Mouse (Mus musculus): ENCODE results near the gene Hsdl2. TPM values are rescaled to one million over a fixed set of nuclear protein-coding genes. Genes with fewer than 3 reads are reported as not detected.

Hsdl2 gene
- total RNA-seq, 2 experiments from 2014 or later = 55.7 to 62.5 TPM

DNA sequence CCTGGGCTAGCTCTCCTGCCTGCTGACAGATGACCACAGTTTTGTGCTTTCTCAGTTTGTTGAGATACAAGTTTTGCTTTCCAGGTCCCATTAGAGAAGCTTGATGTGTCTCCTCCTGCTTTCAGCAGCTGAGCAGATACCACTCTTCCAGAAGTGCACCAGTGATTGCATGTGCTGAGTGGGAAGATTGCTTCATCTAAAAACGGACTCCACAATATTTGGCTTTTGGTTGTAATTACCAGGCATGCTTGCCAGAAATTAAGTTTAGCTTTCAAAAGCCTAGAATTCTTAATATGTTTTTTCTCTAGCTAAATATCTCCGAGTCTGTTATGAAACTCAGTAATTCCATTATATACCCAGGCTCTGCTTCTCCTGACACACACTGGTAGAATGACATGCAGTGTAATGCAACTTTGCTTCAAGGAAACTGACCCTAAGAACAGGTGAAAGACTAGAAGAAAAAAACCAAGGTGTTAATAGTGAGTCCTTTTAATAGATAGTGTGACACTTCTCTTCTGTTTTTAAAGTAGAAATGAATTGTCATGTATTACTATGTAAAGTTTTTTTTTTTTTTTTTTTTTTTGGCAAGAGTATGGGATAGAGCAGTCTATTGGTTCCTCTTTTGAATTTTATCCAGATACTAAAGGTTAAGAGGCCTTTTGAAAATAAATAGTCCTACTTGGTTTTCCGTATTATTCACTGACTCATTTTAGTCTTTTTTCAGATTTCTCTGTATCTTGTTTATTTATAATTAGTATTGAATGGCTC is 85.4 kb downstream of the Hsdl2 start:
- no peak for DNase-seq (ENCODE audit: low spot score)

DNA sequence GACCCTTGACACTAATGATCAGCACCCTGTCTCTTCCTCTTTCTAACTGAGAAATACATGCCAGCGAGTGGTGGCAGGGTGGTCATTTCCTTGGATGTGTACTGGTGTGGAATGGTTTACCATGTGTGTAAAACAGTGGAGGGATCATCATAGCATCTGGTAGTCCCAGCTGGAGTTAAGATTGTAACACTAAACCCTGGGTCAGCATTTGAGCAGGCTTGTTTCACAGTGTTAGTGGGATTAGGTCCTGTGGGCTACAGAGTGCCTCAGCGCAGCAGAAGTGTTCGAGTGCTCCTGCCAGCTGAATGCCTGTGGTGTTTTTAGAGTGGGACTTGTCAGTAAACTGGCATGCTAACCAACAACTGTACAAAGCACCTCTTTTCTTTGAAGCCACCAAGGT is 86.7 kb downstream of the Hsdl2 start:
- no peak for DNase-seq (ENCODE audit: low spot score)

Other genes with a start within 250 kb of the Hsdl2 start
- gene Susd1, start 142.9 kb upstream of the Hsdl2 start, total RNA-seq (2021) = under 1 TPM; 0.45 to 0.50 TPM
- gene Ptbp3, start 32.2 kb upstream of the Hsdl2 start, total RNA-seq (2021) = 1 to 10 TPM; 6.6 to 9.0 TPM
- gene E130308A19Rik, start 44.6 kb downstream of the Hsdl2 start, total RNA-seq (2021) = 1 to 10 TPM; 4.9 to 6.9 TPM
- 1 to 10 TPM; 2.6 to 3.3 TPM for gene Inip, start 220.0 kb downstream of the Hsdl2 start, total RNA-seq (2021)
- gene Snx30, start 224.3 kb downstream of the Hsdl2 start, total RNA-seq (2021) = 1 to 10 TPM; 2.9 to 3.7 TPM